Mouse (Mus musculus): ENCODE measurements around the gene Gm20431.

DNA sequence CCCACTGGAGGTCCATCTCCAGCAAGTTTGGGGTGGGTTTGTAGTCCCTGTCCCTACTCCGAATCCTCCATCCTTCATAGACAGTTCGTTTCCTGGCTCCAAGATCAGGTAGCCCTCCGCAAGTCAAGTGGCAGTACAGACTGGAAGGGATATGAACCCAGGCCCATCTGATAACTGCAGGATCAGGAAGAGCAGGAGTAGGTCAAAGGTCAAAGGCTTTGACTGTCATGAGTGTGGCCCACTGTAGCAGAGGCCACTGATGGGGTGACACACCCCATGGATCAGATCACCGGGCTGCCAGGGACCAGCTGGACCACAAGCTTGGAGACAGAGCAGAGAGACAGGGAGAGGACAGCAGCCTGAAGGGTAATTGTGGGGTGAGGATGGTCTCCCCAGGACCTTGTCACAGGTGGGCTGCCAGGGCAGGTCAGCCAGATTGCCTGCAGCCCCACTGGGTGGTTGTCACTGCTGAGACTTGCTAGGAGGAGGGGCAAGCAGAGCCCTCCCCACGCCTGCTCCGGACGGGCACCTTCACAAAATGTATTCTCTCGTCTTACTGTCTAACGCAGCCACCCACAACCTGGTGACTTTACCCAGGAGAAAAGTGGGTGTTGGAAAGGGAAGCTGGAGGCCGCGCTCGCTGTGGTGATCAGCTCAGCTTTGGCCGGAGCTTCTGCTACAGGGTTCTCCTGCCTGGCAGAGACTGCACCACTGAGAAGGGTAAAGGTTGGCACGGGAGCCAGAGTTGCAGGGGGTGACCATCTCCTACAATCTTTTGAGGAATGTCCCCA, 30.8 kb upstream of the Gm20431 start:
- TF ChIP-seq GATA1 (IDR thresholded peaks at IDR 0.05; ENCODE audit: borderline replicate concordance, low read length) (no peak), FLI1 (IDR thresholded peaks at IDR 0.05; ENCODE audit: low read length) (no peak)
